In the genomic region with DNA sequence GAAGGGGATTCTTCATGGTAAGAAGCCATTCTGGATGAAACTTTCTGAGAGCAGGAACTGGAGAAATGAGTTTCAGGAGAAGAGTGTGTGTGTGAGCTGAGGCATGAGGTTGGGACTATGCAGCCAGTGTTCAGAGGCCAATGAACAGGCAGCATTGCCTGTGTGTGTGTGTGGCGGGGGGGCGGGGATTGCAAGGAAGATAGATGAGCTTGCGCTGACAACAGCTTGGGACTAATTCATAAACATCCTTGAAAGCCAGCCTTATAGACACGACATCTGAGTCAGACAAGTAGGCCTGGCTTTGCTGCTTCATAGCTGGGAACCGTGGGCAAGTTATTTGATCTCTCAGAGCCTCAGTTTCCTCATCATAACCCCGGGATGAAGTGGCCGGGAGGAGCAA, we compare ENCODE assay signal across 26 mouse cellular contexts. TPM values are rescaled to one million over a fixed set of nuclear protein-coding genes. Genes with fewer than 3 reads are reported as not detected.
"Had no signal": no experiment of that assay in that cellular context is flagged by ENCODE, and none has a peak within 500 bp of the region (broad histone marks: within the 10 kb centered on the region; RNA-seq: fewer than 3 reads in every experiment).

No protein-coding gene starts in this region.

- H3K9ac ChIP-seq: embryonic facial prominence, embryonic 12.5 days; embryonic facial prominence, embryonic 13.5 days; embryonic facial prominence, embryonic 15.5 days; forebrain, embryonic 12.5 days; forebrain, embryonic 13.5 days; forebrain, embryonic 15.5 days; forebrain, postnatal 0 days had no signal

- H3K36me3 ChIP-seq: embryonic facial prominence, embryonic 10.5 days; embryonic facial prominence, embryonic 12.5 days; embryonic facial prominence, embryonic 13.5 days; embryonic facial prominence, embryonic 15.5 days; forebrain, embryonic 10.5 days; forebrain, embryonic 12.5 days; forebrain, embryonic 15.5 days had no signal

- DNase-seq: cerebellum, adult 2 months; cerebellum, adult 8-10 months; cerebellum, adult 9-10 months; cerebellum, adult 9-11 months; cerebellum, postnatal 25 days; cerebellum, postnatal 36 days; embryo, embryonic 11 days; forebrain, postnatal 0 days; gastrocnemius, adult 2 months; gastrocnemius, postnatal 10 days; gastrocnemius, postnatal 14 days; gastrocnemius, postnatal 25 days; gastrocnemius, postnatal 36 days; heart, adult 11 months; heart, adult 18-20 months had no signal

- H3K4me3 ChIP-seq: embryonic facial prominence, embryonic 10.5 days; embryonic facial prominence, embryonic 12.5 days; embryonic facial prominence, embryonic 13.5 days; embryonic facial prominence, embryonic 15.5 days; erythroblast, embryonic 14.5 days; forebrain, embryonic 10.5 days; forebrain, embryonic 12.5 days; forebrain, embryonic 13.5 days; forebrain, embryonic 15.5 days; gastrocnemius, adult 2 months had no signal

- H3K4me1 ChIP-seq: embryonic facial prominence, embryonic 12.5 days; embryonic facial prominence, embryonic 13.5 days; embryonic facial prominence, embryonic 15.5 days; forebrain, embryonic 12.5 days; forebrain, embryonic 13.5 days; forebrain, embryonic 15.5 days had no signal

- H3K27ac ChIP-seq: embryonic facial prominence, embryonic 10.5 days; embryonic facial prominence, embryonic 12.5 days; embryonic facial prominence, embryonic 13.5 days; embryonic facial prominence, embryonic 15.5 days; forebrain, embryonic 10.5 days; forebrain, embryonic 12.5 days; forebrain, embryonic 13.5 days; forebrain, embryonic 15.5 days; gastrocnemius, adult 2 months had no signal

- ATAC-seq: forebrain, embryonic 13.5 days; forebrain, embryonic 14.5 days; forebrain, embryonic 15.5 days; forebrain, embryonic 16.5 days; forebrain, postnatal 0 days had no signal

- H3K4me2 ChIP-seq: embryonic facial prominence, embryonic 12.5 days; embryonic facial prominence, embryonic 13.5 days; embryonic facial prominence, embryonic 15.5 days; forebrain, embryonic 12.5 days; forebrain, embryonic 13.5 days; forebrain, embryonic 15.5 days had no signal

- H3K9me3 ChIP-seq: embryonic facial prominence, embryonic 10.5 days; embryonic facial prominence, embryonic 13.5 days; embryonic facial prominence, embryonic 15.5 days; forebrain, embryonic 12.5 days; forebrain, embryonic 13.5 days; forebrain, embryonic 15.5 days had no signal

- H3K27me3 ChIP-seq: embryonic facial prominence, embryonic 12.5 days; embryonic facial prominence, embryonic 13.5 days; embryonic facial prominence, embryonic 15.5 days; forebrain, embryonic 12.5 days; forebrain, embryonic 13.5 days; forebrain, embryonic 15.5 days had no signal

RNA-seq across cellular contexts. Expression of gene Smpd3, which starts 31.3 kb away (rescaled TPM):
- polyA plus RNA-seq: erythroblast, embryonic 14.5 days had no signal
